In the genomic region with DNA sequence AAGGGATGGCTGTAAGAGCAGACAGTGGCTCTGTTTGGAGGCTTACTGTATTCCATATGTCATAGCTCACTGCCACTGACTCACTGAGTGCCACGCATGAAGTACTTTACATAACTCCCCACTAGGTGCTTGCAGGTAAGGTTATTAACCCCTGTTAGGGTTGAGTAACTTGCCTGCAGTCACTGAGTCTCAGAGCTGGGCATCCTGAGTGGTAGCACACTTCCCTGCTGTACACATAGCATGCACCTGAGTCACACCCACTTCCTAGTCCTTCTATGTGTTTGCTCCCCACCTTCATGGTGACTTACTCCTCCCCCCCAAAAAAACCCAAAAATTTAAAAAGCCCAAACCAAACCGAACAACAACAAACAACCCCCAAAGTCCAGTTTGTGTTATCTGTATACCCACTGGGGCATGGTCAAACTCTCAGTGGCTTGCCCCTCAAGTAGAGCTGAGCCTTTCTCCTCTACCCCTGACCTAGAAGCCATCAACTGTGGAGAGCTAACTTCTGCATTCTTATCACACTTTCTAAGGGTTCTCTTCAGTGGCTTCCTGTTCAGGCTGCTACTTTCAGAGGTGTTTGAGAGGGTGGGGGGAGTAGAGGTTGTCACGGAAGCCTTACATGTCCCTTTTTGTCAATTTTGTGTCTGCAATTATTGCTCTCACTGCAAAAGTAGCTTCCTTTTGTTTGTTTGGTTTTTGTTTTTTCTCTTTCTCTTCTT, we compare ENCODE assay signal across 28 mouse cellular contexts. TPM values are rescaled to one million over a fixed set of nuclear protein-coding genes. Genes with fewer than 3 reads are reported as not detected.
"Had no signal": no experiment of that assay in that cellular context is flagged by ENCODE, and none has a peak within 500 bp of the region (broad histone marks: within the 10 kb centered on the region; RNA-seq: fewer than 3 reads in every experiment).

No protein-coding gene starts in this region.

- H3K9ac ChIP-seq: kidney, embryonic 15.5 days; limb, embryonic 12.5 days; limb, embryonic 15.5 days; liver, embryonic 14.5 days; liver, postnatal 0 days; neural tube, embryonic 13.5 days; stomach, embryonic 15.5 days had no signal

- H3K9me3 ChIP-seq: kidney, embryonic 15.5 days; limb, embryonic 12.5 days; limb, embryonic 15.5 days; neural tube, embryonic 13.5 days; stomach, embryonic 15.5 days had no signal

- ATAC-seq: liver, postnatal 0 days had no signal

- DNase-seq: kidney, adult 11 months; kidney, adult 8-10 months; kidney, postnatal 10 days; kidney, postnatal 36 days; layer of hippocampus, postnatal 36 days; left cerebral cortex, postnatal 4 days; liver, postnatal 0 days; midbrain, embryonic 14.5 days; retina, postnatal 1 day; right cerebral cortex, postnatal 25 days; spleen, adult 18-20 months; thymus, postnatal 25 days had no signal

- H3K4me3 ChIP-seq: kidney, embryonic 15.5 days; left cerebral cortex, adult 2 months; limb, embryonic 12.5 days; limb, embryonic 15.5 days; megakaryocyte, embryonic 14.5 days; neural tube, embryonic 13.5 days; stomach, embryonic 15.5 days had no signal

- H3K4me2 ChIP-seq: kidney, embryonic 15.5 days; limb, embryonic 12.5 days; limb, embryonic 15.5 days; liver, embryonic 11.5 days; midbrain, embryonic 11.5 days; neural tube, embryonic 13.5 days; stomach, embryonic 15.5 days had no signal

- H3K27ac ChIP-seq: kidney, embryonic 15.5 days; left cerebral cortex, adult 2 months; limb, embryonic 12.5 days; limb, embryonic 15.5 days; liver, embryonic 14.5 days; macrophage; neural tube, embryonic 13.5 days; stomach, embryonic 15.5 days had no signal

- H3K27me3 ChIP-seq: kidney, embryonic 15.5 days; limb, embryonic 12.5 days; limb, embryonic 15.5 days; megakaryocyte, embryonic 14.5 days; neural tube, embryonic 13.5 days; stomach, embryonic 15.5 days had no signal

- H3K4me1 ChIP-seq: kidney, embryonic 15.5 days; limb, embryonic 15.5 days; megakaryocyte, embryonic 14.5 days; neural tube, embryonic 13.5 days; stomach, embryonic 15.5 days had no signal

- H3K36me3 ChIP-seq: kidney, embryonic 15.5 days; limb, embryonic 12.5 days; limb, embryonic 15.5 days; neural tube, embryonic 13.5 days; stomach, embryonic 15.5 days had no signal

RNA-seq across cellular contexts. Expression of a gene that starts 20.5 kb away (rescaled TPM):
- total RNA-seq: layer of hippocampus, adult 8-10 months; layer of hippocampus, postnatal 10 days; layer of hippocampus, postnatal 36 days; left cerebral cortex, adult 2 months; left cerebral cortex, postnatal 10 days; left cerebral cortex, postnatal 4 days; midbrain, postnatal 0 days; neutrophil, adult 5-6 weeks had no signal
- polyA plus RNA-seq: kidney, embryonic 15.5 days; limb, embryonic 12.5 days; liver, postnatal 0 days; macrophage; midbrain, embryonic 11.5 days; midbrain, embryonic 14.5 days; midbrain, postnatal 0 days; neural tube, embryonic 13.5 days had no signal
